Comparison of ENCODE assay signal across 8 mouse cellular contexts in the genomic region with DNA sequence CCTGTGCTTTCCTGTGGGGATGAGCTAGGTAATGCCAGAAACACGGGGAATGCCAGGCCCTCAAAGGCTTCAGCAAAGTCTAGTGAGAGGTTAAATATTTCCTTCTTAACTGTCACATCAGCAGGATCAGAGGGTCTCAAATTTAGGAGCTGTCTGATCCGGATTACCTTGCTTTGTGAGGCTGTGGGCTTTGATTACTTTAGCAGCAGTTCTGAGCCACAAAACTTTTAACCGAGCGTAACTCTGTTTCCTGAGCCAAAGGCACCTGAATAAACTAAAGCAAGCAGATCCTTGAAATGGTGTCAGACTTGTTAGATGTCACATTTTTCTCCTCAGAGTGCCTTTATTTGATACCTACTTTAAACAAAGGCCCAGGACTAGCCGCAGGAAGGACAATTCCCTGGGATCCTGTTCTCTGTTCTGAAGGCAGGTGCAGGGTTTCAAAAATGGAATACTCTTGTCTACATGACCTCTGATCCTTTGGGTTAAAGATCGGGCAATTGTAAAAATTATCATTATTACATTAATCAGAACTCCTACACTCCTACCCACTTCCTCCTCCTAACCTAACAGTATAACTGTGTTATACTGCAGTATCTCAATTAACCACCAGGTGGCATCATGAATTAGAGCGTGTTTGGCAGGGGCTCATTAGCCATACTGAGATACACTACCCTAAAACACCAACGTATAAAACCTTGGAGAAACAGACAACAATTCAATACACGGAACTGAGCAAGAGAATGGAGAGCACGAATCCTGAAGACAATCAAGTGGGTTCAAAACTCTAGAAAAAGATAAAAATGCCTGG.
DNase-seq lines count a peak whose midpoint lies in the region; ATAC-seq and TF ChIP-seq lines count a peak whose summit lies in the region.

No protein-coding gene starts in this region.

- H3K27ac ChIP-seq in kidney, postnatal 0 days: no peak overlapping the region
- H3K27ac ChIP-seq in midbrain, embryonic 15.5 days: no peak overlapping the region

- 23% methylated on average over 10 of the region's 10 CpGs for WGBS in kidney, postnatal 0 days
- 34% methylated on average over 10 of the region's 10 CpGs for WGBS in midbrain, embryonic 15.5 days

- no peak overlapping the region for H3K4me2 ChIP-seq in kidney, postnatal 0 days (ENCODE audit: low read length)
- no peak overlapping the region for H3K4me2 ChIP-seq in midbrain, embryonic 15.5 days

- H3K4me3 ChIP-seq in kidney, postnatal 0 days (replicated peaks; ENCODE audit: low read depth, low read length): no peak overlapping the region
- no peak overlapping the region for H3K4me3 ChIP-seq in midbrain, embryonic 15.5 days

- ATAC-seq in erythroid progenitor cell, adult 5-6 weeks (replicated peaks; ENCODE audit: low FRiP score, poor library complexity, severe bottlenecking): peak; percentile 68; the same call in 1 of the 2 replicates
- ATAC-seq in kidney, postnatal 0 days (replicated peaks; ENCODE audit: low FRiP score, low read depth): peak; percentile 70
- ATAC-seq in midbrain, embryonic 15.5 days (replicated peaks): peak; percentile 88
- no peak; the same call in 1 of the 2 replicates for ATAC-seq in erythroblast, adult 5-6 weeks (replicated peaks; ENCODE audit: low FRiP score, poor library complexity, severe bottlenecking)

- H3K27me3 ChIP-seq in kidney, postnatal 0 days (ENCODE audit: insufficient read depth, low read length): no peaks in the 10 kb centered on the region
- H3K27me3 ChIP-seq in midbrain, embryonic 15.5 days (replicated peaks): no peaks in the 10 kb centered on the region

- H3K9me3 ChIP-seq in kidney, postnatal 0 days (replicated peaks; ENCODE audit: low read length): no peaks in the 10 kb centered on the region
- no peaks in the 10 kb centered on the region for H3K9me3 ChIP-seq in midbrain, embryonic 15.5 days

- TF ChIP-seq CTCF in kidney, postnatal 0 days (IDR thresholded peaks at IDR 0.05; ENCODE audit: low read depth): peak; percentile 88

- H3K9ac ChIP-seq in kidney, postnatal 0 days (ENCODE audit: low read depth, low read length): no peak overlapping the region
- H3K9ac ChIP-seq in midbrain, embryonic 15.5 days: no peak overlapping the region

- H3K36me3 ChIP-seq in kidney, postnatal 0 days (ENCODE audit: insufficient read depth, low read length): no peaks in the 10 kb centered on the region
- no peaks in the 10 kb centered on the region for H3K36me3 ChIP-seq in midbrain, embryonic 15.5 days (replicated peaks)

- no peaks in the 10 kb centered on the region for H3K4me1 ChIP-seq in kidney, postnatal 0 days (replicated peaks; ENCODE audit: insufficient read depth, low read length)
- H3K4me1 ChIP-seq in midbrain, embryonic 15.5 days: no peaks in the 10 kb centered on the region

- peak; percentile 29 for DNase-seq in cerebellum, adult 8-10 months
- no peak for DNase-seq in cerebellum, adult 11 months
- DNase-seq in thymus, postnatal 0 days (ENCODE audit: low spot score): peak; percentile 57
- no peak for DNase-seq in thymus, postnatal 4 days
- peak; percentile 86 for DNase-seq in kidney, postnatal 0 days (ENCODE audit: low spot score)

Comparison
In these comparisons a context has a peak if more than half of its experiments do, and no peak if none do; other contexts are left out.
1. DNase-seq: peak in cerebellum, adult 8-10 months (single experiment), thymus, postnatal 0 days (single experiment) and kidney, postnatal 0 days (single experiment); none in cerebellum, adult 11 months (single experiment) and thymus, postnatal 4 days (single experiment).